Mouse (Mus musculus) kidney, adult 9 months (tissue): Measurements from ENCODE around the gene Cpb1.

Source experiments
- DNase-seq: peaks from one replicate; pipeline ENCODE4 v3.0.0; 2022

Gene Cpb1

GRCm38 (mm10) chr3:20275633-20276032 lies at the start of gene Cpb1:
Cpb1 (minus strand) TSS chr3:20275733.
- DNase-seq, result no peak

DNA sequence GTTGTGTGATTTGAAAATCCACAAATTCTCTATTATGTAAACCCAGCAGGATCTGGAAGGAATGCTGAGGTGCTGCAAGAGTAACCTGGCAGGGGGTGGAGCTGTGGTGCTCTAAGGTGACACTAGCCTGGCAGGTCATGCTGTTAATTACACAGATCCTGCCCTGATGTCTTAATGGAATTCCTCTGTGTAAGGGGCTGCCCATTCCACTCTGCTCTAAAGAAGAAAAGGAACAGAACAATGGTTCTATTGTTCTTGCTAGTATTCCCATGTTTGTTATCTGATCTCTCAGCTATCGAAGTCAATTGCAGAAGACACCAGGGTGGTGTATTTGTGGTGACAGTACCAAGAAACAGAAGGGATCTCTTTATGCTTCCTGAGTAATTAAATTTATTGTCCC lies 41.7 kb upstream of the Cpb1 start:
- DNase-seq, result no peak

DNA sequence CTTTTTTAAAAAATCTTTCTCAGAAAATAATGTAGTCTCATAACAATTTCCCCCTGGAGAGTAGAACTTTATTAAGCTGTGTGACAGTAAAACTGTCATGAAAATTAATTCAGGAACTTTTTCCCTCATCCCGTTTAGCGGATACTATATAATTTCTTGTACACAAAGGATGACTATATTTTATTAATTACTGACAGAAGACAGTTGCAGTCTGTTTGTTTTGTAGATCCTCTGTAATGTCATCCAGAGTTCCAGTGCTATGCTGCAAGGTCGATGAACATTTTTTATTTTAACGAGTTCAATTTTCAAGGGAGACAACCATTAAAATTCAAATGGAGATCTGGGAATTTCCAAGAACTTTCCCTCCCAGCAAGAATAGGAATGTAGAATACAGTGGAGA lies 33.6 kb upstream of the Cpb1 start:
- no peak for DNase-seq

- DNase-seq, result no peak
Observed at GRCm38 (mm10) chr3:20307256-20307655, 31.7 kb upstream of the Cpb1 start.

GRCm38 (mm10) chr3:20304758-20305352 lies 29.3 kb upstream of the Cpb1 start:
- DNase-seq, result peak; percentile 9

DNA sequence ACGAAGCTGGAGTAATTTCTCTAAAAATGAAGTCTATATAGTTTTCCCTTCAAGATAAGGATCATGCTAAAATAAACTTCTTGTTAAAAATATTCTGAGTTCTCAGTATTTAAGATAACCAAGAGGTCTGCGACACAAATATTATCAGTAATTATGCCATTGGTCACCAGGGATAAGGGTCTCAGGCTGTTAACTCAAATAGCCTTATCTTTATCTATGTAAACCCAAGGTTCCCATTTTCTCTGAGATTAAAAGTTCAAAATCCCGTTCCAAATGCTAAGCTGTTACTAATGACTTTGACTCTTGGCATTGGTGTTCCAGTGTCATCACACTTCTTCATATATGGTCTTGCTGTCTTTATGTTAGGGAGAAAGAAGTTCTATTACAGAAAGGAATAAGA lies 20.0 kb upstream of the Cpb1 start:
- no peak for DNase-seq

GRCm38 (mm10) chr3:20294542-20295348 lies 19.2 kb upstream of the Cpb1 start:
- DNase-seq, result no peak

DNA sequence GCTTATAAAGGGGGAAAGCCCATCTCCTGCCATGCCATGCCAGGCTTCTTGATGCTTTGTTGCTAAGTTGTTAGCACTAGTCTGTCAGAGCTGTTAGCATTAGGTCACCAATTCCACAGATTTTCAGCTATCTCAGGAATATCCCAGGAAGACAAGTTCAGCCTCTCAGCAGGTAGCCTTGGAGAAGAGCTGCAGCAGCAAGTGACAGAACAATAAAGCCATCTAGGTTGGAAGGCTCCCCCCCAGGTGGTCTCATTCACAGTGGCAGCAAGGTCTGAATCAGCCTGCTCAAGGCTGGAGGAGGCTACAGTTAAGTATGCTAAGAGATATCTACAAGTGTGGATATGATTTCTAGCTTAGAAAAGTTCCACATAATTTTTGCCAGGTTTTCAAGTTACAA lies 15.8 kb upstream of the Cpb1 start:
- DNase-seq, result no peak

DNA sequence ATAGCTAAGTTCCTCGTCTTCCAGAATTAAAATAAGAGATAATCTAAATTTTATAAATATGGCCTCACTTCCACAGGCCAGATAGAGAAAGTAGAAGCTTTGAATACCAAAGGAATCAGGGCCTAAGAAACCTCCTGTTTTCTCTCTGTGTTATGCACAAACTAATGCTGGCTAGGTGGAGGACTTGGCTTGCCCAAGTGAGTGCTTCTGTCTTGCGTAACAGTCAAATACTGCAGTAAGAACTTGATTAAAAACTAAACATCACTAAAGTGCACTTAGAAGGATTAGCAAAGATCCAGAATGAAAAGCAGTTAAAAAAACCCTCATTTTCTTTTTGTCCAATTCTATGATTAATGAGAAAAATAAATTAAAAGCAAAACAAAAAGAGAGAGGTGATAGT lies 13.2 kb upstream of the Cpb1 start:
- DNase-seq, result no peak

DNA sequence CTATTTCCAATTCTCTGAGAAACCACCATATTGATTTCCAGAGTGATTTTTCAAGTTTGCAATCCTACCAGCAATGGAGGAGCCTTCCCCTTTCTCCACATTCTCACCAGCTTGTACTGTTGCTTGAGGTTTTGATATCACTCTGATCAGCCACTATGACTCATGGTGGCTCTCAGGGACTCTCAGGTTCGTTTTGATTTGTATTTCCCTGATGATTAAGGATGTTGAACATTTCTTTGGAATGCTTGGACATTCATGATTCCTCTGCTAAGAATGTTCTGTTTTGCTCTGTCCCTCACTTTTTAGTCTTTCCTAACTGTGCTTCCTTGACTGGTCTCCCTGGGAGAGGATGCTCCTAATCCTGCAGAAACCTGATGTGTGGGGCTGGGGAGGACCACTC lies 6.3 kb upstream of the Cpb1 start:
- no peak for DNase-seq

- DNase-seq, result no peak
Observed at GRCm38 (mm10) chr3:20254566-20255479, 20.7 kb downstream of the Cpb1 start.

DNA sequence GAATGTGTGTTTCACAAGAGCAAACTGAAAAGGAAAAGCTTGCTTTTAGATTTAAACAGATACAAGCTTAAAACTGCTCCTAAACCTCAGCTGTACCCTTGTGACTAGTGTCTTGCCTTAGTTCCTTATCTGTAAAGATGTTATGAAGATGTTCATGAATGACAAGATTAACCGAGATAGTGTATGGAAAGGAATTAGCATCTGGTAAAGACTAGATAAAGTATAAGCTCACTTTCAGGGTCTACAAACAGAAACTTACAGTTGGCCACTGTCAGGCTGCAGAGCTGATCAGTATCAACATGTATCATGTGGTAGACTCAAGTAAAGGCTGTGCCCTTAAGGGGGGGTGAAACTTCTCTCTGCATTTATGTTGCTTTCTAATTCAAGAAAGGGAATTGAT lies 31.6 kb downstream of the Cpb1 start:
- no peak for DNase-seq

DNA sequence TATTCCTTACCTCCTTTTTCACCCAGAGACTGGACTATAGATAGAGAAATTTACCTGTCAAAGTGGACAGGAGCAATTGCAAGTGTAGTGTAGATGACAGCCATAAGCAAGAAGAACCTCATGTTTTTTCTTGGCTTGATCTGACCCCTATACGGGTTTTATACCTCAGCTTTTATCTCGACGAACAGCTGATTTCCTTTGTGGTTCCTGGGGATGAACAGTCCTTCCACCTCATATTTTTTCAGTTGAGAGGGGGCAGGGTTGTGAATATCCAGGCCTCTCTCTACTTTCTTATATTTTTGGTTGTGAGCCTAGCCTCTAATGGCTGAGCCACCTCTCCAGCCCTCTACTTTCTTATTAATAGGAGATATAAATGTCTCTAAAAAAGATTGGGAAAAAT lies 33.5 kb downstream of the Cpb1 start, which contains the start of gene Cpa3:
Gene Cpa3 (minus strand): TSS at position 132 of the 400 bp plus-strand sequence.
- no peak for DNase-seq

DNA sequence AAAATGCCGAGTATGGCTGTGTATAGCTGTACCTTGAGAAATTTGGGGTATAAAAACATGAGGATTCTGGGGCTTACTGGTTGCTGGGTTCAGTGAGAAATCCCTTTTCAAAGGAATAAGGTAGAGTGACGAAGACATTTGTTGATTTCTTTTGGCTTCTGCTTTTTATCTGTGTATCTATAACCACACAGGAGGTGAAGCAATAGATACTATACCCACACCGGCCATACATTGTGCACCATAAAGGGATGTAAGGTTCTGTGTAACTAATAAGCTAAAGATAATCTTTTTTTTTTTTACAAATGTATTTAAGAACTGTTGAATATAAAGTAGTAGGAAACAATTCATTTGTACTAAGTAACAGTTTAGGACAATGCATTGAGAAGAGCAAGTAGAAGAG lies 35.8 kb downstream of the Cpb1 start:
- DNase-seq, result no peak

GRCm38 (mm10) chr3:20236965-20237364 lies 38.6 kb downstream of the Cpb1 start:
- no peak for DNase-seq

DNA sequence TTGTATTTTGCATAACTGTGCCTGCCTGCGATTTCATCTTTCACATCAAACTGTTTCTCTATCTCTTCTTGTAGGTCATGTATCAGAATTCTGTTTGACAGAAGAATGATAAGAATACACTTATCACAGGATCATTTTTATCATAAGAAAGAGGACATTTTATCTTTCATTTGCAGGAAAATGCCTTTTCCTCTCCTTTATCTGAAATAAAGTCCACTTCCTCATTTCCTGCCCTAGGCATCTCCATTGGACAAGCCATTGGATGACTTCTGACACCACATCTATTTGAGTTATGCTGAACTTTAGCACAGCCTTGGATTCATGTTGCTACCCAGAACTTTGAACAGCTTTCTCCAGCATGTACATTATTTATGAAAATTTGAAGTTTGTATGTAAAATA lies 46.5 kb downstream of the Cpb1 start:
- no peak for DNase-seq

GRCm38 (mm10) chr3:20225429-20225828 lies 50.1 kb downstream of the Cpb1 start:
- DNase-seq, result no peak

GRCm38 (mm10) chr3:20222926-20223698 lies 52.4 kb downstream of the Cpb1 start:
- DNase-seq, result no peak

DNA sequence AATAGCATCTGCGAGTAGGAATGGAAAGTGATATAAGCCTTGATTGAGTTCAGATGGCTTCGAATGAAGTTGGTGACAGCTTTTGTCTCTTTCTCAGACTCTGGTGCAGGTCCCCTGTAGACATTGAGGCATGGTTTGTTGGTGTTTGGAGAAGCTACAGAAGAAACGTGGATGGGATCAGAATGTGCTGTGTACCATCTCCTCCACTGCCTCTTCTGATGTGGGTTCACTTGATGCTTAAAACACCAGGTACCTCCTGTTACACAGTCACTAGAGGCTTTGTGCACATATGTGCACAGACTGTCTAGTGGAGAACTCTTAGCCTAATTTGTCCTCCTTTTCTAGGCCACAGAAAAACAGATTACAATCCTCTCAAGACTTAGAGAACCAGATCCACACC lies 53.4 kb downstream of the Cpb1 start:
- no peak for DNase-seq

- peak; percentile 40 for DNase-seq
Observed at GRCm38 (mm10) chr3:20198869-20199268, 76.7 kb downstream of the Cpb1 start.
